Mouse (Mus musculus) granulocyte monocyte progenitor cell, adult 5-6 weeks (primary cell): ENCODE data around the gene Cpz. TPM values are rescaled to one million over a fixed set of nuclear protein-coding genes. Genes with fewer than 3 reads are reported as not detected.
A peak's percentile ranks its signal among the peaks of the same experiment; 100 is the strongest.

Experiments used
- ATAC-seq: replicated peaks from 2 replicates; pipeline ENCODE4 v1.8.0; 2016; ENCODE audit warnings: mild to moderate bottlenecking, moderate TSS enrichment, inconsistent platforms; ENCODE audit not compliant: poor library complexity, severe bottlenecking
- total RNA-seq, 2 experiments: library from RNA; stranded (forward) in 1 of 2; stranded (reverse) in 1 of 2; fragments of 200-712, 200-1000 nt in 1 of 2; fragments of >200 nt in 1 of 2; fragmentation: Nextera tagmentation in 1 of 2; gene quantifications; 2 replicates each; pipeline ENCODE4 v1.2.3; 2014 to 2017

The Cpz gene
- total RNA-seq (2014; fragmentation: Nextera tagmentation), result not detected in 2 replicates
- total RNA-seq (2017), result not detected in 2 replicates

DNA sequence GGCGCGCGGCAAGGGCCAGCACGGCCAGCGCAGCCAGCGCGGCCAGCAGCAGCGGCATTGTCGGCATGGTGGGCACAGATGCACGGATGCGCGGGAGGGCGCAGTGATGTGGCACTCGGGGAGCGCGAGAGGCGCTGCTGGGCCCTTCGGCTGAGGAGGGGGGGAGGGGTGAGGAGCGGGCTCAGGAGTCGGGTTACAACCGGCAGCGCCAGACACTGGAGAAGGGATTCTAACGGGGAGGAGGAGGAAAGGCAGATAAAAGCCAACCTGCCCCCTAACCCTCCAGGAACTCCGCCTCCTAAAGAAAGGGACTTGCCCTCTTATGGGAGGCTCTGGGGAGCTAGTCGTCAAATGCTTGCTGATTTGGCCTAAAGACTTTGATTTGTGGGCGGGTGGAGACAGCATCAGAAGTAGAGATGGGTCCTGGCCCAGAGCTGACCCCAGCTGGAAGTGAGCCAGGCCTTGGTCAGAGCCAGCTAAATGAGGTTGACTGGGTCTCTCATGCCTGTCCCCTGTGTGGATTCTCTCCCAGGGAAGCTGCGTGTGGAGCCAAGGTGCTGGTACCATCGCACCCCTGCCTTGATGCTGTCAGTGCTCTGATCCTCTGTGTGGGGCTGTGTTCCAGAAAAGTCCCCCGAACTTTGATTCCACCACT, at the start of gene Cpz:
Gene Cpz, minus strand, starts transcription at position 230 of the 655 bp plus-strand sequence.
- ATAC-seq, result no peak

DNA sequence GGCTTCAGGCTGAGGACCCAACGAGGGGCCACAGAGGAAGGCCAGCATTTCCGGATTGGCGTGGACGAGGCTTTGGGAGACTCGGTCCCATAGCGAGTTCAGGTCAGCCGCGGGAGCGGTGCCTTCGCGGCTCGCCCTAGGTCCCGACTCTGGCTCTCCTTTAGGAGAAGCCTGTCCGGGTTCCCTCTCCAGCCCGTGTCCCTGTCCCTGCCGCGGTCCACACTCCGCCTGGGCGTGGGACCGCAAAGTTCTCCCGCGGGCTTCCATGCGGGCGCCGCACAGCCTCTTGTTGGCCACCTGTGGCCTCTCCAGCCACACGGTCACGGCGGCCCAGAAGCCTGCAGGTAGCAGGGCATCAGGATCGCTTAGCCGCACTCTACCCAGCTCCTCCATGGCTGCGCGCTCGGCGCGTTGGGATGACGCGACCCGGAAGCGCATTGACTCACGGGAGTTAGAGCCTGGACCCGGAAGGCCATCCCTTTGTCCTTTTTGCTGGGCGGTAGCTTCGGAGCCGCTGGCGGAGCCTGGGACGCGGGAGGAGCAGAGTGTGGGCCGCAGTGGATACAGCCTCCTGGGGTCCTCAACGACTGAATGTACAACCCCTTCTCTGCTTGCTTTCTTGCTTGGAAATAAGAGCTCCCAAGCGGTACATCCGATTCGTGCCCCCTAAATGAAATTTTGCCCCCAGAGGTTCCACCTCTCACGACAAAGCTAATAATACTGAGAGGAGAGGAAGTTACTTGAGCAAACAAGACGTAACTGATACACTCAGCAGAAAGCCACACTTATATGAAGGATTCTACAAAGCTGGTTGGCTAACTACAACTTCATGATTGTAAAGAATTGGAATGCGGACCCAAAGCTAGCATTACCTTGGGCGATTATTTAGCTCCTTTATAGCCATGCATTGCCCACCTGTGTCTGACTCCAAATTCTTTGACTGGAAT, 49.4 kb upstream of the Cpz start, which contains the start of gene Trmt44:
Gene Trmt44, minus strand, starts transcription at position 418 of the 947 bp plus-strand sequence.
- ATAC-seq, result peak; percentile 94

DNA sequence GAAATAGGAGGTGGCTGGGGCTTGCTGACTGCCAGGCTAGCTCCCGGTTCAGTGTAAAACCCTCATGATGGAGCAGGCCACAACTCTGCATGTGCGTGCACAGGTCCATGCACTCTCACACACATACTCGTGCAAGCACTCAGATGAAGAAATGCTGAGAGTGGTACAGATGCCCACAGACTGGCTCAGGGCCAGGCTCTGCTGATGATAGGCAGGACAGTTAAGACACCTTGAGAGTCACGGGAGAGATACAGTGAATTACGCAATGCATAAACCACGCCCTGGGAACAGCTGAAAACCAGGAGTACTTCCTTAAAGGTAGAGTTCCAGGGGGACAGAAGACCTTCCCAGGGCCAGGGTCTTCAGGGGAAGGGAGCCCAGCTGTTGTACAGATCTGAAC, 46.0 kb upstream of the Cpz start:
- no peak for ATAC-seq

DNA sequence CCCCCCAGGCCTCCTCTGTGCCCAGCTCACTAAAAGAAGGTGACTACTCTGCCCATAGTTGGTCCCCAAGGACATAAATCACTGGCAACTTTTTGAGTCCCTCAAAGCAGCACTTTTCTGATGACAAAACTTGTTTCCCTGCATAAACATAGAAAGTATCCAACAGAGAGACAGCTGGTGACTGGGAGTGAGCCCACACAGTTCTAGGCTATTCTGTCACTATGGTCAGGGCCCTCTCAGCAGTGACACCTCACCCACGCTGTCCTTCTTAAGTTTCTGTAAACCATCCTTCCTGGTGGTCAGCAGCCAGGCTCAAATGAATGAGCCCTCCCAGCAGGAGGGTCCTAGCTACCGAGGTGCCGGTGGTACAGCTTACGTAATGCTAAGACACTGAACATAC, 41.1 kb upstream of the Cpz start:
- ATAC-seq, result no peak

DNA sequence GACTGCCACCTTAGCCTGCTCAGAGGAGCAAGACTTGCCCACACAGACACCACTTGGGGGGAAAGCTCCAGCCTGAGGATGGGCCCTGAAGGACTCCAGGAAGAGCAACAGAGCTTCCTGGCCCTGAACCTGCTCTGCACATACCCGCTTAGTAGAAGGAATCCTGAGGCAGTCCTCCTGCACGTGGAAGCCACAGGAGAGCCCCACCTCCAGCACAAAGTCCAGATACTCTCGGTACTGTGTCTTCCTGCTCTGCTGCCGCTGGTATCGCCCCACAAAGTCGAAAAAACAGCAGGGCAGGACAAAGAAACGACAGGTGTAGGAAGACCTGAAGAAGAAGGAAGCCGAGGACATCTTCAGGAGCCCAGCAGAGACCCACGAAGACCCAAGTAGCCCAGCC, 39.7 kb upstream of the Cpz start:
- no peak for ATAC-seq

DNA sequence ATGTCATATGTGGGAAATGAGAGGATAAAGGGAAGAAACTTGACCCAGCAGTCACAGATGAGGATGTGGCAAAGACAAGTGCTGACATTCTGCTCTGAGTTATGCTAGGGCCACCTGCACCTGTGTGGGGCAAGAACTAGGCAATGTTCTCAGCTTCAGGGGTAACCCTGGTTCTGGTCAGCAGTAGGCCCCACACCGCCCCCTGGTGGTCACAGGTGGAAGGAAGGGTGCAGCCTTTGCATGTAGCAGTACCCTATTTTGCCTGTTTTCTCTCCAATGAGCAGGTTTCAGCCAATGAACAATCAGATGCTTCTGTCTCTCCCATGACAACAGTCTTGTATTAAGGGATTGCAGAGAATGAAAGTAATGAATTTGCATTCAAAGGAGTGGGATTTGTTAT, 38.0 kb upstream of the Cpz start:
- ATAC-seq, result peak; percentile 77

DNA sequence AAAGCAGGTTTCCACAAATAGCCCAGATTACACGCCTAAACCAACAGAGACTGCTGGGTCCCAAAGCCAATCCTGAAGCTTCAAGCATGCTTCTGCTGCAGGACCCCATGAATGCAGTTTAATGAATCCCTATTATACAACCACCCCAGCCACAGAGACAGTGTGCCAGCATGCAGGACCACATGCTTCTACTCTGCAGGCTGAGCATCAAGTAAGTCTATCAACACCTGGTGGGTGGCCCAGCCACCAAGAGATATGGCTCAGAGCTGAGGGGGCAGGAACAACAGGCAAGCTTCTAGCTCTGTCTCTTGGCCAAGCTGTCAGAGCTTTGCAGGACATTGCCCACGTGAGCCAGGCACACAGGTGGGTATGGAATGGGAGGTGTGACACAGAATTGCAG, 37.1 kb upstream of the Cpz start:
- no peak for ATAC-seq

DNA sequence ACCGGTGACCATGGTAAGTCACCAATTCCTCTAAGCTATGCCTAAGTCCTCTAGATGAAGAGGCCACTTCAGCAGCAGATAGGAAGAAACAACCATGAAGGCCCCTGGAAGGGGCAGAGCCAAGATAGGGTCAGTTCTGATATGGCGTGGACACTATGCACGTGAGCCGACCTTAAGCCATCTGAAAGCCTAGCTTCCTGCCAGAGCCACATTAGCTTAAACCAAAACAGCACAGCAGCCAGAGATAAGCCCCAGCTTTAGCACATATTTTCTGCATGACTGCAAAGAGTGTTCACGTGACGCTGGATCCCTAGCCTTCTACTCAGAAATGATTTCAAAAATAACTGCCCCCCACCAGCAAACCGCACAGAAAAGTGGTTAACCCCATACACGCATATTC, 33.9 kb upstream of the Cpz start:
- no peak for ATAC-seq

DNA sequence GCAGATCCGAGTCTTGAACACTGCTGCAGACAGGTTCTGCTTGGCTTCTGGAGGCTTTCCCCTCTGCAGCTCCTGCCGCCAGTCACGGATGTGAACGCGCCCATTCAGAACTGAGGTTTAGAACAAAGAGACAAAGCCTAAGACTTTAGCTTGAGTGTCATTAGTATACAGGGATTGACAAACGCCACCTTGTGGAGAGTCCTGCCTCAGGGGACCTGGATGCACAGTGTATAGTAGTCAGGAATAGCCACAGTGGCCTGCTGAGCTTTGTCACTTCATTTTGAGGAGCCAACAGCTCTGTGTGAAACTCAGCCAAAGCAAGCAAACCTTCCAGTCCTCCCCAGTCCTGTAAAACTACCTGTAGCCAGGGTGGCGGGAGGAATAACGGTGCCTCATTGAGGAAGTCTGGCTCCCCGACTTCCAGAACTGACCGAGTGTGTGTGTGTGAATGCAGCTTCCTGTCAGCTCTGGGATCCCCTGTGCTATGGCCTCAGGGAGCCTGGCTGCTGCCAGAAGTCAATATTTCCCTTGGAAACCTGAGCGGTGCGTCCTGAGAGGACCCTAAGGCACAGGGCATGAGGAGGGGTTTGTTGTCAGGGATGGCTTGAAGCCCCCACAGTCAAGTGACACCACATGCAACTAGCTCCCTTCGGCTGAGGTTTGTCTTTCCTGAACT, 32.6 kb upstream of the Cpz start:
- ATAC-seq, result no peak

DNA sequence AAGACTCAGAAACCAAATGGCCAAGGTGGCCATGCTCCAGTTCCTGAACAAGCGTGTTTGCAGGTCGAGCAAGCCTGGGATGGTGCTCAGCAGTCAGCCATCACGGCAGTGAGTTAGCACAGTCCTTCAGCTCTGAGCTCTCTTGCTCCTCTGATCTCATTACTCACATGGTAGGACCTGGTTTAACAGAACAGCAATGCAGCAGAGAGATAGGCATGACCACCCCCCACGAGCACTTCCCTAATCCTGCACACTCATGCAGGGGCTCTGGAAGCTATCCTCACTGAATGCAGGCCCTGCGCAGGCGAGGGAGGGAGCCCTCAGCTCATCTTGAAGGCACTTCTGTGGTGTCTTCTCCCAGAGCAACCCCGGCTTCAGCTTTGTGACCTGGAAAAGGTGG, 30.9 kb upstream of the Cpz start:
- ATAC-seq, result no peak

DNA sequence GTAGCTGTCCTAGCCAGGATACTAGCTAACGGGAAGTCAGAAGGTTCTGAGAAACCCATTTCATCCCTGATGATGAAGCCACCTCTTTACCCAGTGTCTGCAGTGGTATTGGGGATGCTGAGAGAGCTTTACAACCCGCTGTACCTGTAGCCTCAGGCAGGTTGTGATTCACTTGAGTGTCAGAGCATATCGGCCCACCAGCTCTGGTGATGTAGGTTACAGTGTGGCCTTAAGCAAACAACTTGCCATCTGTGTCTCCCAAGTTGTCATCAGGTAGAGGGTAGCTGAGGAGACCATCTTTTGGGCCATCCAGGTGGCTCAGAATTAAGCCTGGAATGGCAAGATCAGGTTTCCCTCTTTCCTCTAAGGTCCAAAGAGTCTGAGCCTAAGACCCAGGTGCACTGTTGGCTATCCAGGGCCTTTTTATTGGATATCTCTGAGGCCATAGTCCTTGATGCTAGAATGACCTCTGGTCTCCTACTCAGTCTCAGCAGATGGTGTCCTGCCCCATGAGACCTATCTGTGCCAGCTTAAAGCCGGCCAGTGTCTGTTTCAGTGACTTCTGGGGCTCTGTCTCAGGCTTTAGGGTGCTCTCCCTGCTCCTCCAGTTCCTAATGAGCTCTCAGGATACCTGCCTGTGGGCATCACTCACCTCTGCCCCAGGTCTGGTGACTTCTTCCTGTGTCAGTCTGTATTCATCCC, 27.5 kb upstream of the Cpz start:
- ATAC-seq, result no peak

DNA sequence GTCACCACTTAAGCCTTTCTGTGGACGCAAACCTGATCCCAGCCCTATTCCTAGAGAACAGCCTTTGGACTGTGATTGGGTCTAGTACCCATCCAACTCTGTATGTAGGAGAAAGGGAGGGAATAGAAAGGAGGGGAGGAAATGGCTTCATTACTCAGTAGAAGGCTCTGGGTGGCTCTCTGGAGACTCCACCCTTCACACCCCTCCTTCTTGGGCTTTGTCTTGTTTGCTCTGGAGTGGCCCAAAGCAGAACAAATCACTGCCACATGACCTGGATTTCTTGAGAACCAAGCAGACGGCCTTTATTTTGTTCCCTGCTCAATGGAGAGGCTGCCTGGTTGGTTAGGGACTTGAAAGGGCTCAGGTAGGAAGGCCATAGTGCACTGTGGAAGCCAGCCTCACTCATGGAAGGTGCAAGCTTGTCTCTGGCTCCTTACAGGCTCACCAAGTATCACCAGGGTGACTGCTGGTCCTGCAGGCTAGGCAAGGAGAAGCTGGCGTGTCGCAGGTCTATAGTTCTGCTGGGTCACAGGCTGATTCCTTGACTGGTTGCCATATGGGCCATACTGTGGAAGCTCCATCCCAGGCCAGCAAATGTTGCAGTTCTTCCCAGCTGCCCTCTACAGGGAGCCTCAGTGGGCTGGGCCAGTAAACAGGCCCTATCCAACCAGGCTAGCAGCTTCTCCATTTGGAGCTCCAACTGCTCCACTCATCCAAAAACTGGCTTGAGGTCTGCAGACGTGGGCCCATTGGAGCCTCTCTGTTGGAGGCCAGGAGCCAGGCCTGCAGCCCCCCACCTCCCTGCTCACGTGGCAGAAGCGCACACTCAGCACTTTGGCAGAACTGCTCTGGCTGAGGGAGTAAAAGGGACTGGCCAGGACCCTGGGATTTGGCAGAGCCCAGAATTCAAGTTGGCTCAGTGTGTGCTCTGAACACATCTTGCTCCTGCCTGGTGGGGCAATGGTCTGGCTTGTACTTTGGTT, 26.6 kb upstream of the Cpz start:
- no peak for ATAC-seq

DNA sequence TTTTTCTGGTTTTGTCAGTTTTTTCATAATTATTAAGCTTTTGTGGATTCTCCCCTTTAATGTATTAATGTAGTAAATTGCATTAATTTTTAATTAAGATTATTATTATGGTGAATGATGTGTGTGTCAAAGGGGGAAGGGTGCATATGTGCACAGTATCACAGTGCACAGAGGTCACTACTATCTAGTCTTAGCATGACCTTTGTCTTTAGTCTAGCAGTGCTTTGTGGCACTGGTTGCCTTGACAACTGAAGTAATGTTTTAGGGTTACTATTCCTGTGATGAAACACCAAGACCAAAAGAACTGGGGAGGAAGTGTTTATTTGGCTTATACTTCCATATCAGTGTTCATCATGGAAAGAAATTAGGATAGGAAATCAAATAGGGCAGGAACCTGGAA, 20.6 kb upstream of the Cpz start:
- no peak for ATAC-seq

DNA sequence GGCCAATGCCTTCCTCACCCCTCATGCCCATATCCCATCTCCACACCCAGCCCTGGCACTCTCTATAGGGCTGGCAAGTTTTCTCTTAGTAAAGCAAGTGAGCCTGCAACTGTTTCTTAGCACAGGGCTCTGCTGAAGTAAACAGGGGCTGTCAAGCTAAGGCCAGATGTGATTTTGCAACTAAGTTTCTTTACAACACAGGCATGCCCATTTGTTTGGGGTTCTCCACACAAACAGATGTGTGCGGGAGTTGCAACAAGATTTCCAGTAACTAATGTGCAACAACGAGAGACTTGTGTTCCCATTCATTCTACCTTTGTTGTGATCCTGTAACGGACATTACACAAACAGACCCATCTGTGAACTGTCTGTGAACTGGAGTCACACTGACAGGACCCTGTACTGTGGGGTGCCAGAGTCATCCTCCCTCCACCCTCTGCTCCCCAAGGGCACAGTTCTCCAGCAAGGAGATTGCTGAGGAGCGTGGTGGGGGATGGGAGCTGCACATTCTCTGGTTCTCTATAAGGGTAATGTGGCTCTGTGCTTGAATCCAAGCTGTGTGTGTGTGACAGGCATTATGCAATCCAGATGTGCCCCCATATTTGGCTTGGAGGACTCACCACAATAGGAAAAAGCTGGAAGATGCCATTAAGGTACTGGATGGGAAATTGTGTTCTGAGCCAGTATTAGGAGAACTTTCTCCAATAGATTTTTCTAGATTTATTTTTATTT, 15.7 kb upstream of the Cpz start:
- ATAC-seq, result no peak

DNA sequence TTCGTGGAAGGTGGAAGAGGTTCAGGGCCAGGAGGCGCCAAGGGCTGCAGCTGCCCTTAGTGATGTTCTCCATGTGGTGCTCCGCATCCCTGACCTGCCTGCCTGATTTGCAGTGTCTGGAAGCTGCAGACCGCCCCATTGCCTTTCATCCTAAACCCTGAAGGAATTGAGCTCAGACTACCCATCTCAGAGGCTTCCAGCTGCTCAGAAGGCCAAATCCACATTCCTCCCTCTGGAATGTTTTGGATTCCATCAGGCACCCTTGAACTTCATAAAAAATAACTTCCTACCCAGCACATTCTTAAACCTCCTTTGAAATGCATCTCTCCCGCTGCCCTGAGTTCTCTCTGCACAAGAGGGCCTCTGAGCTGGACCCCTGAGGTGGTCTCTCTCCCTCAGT, 15.1 kb upstream of the Cpz start:
- ATAC-seq, result no peak

DNA sequence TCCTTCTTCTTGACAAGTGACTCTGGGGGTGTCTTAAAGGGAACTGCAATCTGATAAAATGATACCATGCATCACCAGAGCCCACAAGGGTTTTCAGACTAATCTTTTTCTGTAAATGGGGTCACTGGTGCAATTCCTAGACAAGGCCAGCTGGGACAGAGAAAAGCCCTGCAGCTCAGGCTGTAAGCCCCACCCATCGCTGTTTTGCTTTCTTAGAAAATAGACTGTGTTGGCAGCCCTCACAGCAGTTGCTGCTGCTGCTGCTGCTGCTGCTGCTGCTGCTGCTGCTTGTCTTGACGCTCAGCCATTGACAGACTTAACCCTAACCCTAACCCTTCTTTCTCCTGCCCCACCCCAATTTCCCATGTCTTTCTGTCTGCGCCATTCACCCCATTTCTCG, 14.1 kb upstream of the Cpz start:
- ATAC-seq, result no peak

DNA sequence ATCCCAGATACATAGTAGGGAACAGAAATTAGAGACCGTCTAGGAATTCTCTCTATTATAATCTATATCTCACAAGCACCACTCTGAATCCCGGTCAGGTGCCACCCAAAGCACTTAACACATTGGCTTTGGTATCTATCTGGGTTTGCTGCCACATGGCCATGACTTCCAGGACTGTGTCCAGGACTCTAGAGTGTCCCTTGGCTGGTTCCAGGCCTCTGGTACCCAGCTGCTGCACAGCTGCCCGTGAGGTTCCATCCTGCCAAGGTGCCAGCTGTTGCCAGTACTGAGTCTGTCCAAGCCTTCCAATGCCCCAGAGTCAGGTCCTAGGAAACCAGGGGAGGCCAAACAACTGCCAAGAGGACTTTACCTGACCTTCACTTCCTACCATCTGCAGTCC, 12.5 kb upstream of the Cpz start:
- no peak for ATAC-seq

DNA sequence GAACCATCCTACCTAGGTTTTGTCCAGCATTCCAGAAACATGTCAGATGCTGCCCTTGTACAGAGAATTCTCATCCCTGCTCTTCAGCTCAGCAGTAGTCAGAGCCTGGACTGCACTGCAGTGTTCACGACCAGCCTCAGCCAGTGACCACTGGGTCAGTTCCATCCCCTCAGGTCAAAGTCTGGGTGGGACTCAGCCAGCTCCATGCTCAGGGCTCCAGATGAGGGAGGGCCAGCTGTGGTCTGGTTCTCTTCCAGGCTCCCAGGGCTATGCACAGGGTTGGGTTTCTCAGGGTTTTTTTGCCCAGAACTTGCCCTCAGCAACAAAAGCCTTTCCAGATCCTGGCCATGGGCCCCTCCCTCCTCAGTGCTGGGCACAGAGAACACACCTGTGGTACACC, 12.0 kb upstream of the Cpz start:
- ATAC-seq, result no peak

DNA sequence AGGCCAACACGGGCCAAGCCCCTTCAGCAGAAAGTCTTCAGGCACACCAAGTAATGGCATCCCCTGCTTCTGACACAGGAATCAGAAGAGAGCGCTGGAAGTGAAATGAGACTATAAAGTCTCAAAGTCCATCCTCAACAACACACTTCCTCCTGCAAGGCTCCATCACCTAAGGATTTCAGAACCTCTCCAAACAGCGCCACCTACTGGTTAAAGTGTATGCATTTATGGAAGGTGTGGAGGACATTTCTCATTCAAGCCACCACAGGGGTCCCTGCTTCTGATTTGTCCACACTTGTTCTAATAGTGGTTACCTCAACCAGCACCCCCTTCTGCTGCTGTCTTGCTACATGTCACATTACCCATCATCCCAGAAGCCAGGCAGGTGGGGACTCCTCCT, 10.8 kb upstream of the Cpz start:
- ATAC-seq, result no peak
